Mouse (Mus musculus): Measurements from ENCODE around the gene Iqgap1.

The Iqgap1 gene

DNA sequence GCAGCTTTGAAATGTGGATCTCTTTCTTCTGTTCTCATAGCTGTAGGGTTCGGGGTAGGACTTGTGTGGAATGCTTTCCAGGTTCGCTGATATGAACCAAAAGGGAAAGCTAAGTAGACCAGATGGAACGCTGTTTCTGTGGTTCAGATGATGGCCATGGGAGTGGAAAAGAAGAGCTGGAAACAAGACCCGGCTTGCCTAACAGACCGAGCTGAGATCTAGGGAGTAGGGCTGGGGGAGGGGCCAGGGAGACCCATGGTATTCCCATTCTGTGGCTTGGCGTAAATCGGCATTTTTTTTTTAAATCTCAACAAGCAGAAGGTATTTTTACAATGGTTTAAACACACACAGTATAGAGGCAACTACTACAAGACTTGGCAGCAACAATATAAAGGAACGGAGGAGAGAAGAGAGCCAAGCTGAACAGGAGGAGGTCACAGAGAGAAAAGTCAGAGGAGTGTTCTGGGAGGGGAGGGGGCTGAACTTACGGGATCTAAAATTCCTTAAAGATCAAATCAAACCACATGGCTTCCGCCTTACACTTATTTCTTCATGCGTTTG lies at the start of gene Iqgap1:
Iqgap1 (minus strand) TSS at position 132 of the 561 bp plus-strand sequence.
- no peak for DNase-seq

DNA sequence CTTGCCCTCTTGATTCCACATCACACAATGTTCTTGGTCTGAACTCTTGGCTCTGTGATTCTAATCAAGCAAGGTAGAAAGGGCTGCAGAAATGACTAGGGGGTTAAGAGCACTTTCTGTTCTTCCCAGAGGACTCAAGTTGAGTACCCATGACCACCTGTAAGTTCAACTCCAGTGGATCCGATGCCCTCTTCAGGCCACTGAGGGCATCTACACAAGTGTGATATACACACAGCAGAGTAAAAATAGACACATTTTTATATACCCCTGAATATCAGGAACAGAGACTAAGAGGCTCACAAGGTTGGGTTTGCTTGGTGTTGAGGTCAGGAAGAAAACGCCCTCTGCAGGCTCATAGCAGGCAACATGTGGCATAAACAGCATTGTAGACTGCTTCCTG lies 47.9 kb upstream of the Iqgap1 start:
- no peak for DNase-seq

DNA sequence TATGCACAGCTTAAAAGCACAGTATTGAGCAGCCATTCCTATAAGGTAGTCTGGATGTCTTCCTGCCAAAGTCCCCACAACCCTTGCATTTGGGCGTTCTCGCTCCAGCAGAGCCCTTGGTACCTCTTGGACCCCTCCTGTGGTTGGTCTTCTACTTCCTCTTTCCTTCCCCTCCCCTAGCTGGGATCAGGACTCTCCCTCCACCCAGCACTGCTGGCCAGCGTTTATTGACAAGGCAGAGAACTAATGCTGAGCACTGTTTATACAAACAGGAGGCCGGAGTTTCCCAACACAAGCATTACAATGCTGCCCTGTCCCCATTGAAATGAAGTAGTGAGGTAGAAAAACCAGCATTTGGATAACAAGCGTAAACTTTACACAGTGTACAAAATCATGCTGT lies 47.3 kb upstream of the Iqgap1 start:
- no peak for DNase-seq

DNA sequence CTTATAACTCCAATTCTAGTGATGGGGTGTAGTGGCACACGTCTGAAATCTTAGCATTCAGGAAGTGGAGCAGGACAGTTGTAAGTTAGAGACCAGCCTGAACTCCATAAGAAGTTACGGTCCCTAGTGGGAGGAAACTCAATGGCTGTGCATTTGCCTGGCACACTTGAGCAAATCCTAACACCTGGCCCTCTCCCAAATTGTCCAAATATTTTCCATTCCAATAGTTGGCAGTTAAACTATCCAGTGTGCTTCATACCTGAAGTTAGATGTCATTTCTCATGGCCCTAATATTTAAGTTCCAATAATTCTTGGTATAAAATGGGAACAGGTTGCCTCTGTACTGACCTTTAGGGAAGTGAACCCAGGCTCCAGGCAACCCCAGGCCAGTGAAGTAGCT lies 42.9 kb upstream of the Iqgap1 start:
- no peak for DNase-seq

DNA sequence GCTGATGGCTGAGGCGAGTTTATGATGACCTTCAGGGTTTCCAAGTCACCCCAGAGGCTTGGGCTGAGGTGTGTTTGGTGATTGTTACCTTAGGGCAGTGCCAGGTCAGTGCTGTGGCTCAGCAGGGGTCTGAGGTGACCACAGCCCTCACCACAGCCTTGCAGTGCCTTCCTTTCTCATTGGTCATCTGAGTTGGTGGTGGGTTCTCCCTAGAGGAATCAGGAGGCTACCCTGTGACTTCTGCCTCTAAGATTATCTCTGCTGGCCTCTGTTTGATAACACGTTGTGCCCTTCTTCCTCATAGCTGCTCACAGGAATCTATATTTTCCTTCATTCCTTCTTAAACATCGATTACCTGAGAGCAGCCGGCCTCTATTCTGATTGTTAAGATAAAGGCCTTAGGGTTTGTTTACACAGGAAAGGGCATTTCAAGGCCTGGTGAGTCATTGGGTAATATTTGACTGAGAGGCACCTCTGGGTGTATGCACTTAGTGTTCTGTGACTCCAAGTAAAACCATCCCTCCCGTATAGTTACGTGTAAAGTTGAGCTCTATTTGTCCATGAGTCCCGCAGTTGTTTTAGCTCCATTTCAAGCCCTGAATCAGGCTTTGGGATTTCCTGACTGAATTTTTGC lies 40.9 kb upstream of the Iqgap1 start:
- DNase-seq, result no peak

DNA sequence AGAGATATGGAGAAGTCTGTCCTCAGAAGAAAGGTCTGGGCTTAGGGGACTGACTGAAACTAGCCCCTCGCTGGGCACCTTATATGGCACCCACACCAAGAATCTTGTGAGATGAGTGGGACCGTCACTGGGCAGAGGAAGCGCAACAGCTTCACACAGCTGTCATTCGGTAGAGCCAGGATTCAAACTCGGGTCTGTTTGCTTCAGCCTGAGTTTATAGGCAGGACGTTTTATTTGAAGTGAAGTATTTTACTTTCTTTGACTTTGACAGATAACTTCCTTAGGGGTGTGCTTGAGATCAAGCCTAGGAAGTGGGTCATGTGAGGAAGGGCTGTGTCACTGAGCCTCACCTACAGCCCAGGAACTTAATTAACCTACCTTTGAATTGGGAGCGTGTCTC lies 39.7 kb upstream of the Iqgap1 start:
- DNase-seq, result no peak

DNA sequence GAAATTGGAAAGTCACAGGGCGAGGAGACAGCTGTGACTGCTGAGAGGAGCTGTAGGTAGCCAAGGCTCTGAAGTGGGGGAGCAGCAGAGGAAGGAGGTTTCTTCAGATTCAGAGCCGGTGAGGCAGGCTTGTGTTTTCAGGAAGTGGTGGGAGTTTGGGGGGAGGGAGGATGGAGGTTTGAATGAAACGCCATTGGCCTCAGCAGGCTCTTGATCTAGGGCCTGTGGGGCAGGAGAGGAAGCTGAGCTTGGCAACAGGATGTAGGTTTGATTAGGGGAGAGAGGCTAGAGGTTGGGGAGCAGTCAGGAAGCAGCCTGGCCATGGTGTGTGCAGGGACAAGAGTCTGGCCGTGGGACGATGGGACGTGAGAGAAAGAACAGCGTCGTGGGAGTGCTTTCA lies 39.1 kb upstream of the Iqgap1 start:
- no peak for DNase-seq

DNA sequence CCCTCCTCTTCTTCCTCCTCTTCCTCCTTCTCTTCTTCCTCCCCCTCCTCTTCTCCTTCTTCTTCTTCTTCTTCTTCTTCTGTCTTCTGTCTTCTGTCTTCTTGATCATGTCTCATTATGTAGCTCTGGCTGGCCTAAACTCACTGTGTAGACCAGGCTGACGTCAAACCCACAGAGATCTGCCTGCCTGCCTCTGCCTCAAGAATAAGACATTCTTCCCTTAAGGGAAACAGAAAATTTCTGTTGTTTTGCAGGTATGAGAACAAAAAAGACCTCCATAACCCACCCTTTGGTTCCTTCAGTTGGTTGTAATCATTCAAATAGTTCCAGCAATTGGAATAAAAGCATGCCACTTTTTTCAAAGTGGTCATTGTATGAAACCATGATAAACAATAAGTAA lies 38.4 kb upstream of the Iqgap1 start:
- DNase-seq, result no peak

DNA sequence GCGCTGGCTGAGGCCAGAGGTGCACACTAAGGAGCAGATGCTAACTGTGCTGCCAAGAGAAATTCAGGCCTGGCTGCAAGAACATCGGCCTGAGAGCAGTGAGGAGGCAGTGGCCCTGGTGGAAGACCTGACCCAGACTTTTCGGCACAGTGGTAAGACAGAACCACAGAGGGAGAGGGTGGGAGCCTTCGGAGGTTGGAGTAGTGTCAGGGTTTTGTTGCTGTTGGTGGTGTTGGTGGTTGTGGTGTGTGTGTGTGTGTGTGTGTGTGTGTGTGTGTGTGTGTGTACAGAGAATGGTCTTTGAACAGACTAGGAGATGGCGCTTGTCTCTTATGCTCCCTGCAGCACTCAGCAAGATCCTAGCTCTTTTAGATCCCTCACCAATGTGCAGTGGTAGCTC lies 37.7 kb upstream of the Iqgap1 start:
- DNase-seq, result no peak

DNA sequence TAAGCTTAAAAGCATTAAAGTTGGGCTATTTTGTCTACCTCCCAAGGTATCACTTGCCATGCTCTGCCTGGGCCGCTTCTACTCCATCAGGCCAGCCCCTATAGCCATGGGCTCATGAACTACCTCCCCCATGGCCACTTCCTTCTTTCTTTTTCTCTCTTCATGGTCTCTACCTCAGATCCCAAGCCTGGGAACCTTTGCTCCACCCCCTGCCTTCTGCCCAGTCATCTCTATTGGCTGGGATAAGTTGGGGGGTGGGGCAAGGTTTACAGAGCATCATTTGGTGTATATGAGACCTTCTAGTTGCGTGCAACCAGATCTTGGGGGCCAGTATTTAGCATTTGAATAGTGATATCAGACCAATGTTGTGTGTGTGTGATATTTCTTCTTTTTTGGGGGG lies 36.7 kb upstream of the Iqgap1 start:
- no peak for DNase-seq

DNA sequence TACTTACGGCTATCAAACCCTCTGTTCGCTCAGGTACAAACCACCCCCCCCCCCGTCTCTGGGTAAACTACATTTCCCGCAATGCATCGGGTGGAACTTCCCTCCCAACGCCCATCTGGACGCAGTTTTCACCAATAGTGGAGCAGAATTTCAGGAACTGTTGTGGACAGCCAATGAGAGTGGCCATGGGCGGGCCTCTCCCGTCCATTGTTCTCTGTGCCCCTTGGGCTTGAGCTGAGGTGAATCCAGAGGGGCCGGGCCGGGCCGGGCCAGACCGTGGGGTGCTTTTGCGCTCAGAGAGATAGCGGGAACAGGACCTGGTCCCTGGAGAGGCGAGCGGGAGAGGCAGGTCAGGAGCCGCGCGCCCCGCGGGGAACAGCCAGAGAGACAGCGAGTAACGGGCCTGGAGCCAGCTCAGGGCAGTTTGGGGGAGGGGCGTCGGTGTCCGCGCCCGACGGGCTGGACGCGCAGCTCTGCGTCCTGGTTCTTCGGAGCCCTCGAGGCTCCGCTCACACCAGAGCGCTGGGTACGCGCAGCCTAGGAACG lies 35.0 kb upstream of the Iqgap1 start, which contains the start of gene Zscan2:
Zscan2 (plus strand) TSS at position 192 of the 546 bp plus-strand sequence.
- peak; percentile 89 for DNase-seq

DNA sequence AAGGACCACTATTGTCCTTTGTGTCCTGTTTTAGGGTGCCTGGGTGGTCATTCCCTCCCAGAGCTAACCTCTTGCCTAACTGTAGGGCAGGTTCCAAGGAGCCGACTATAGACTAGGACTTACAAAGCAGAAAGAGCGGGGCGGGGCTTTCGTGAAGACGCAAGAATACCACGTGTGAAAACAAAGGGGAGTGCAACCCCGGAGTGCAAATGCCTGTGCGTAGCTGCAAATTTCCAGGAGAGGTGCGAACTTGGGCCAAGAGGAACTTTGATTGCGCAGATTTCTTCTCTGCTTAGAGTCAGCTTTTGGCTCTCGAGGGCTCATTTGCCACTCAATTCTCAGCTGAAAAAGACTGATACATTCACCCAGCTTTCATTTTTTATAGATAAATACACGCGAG lies 34.5 kb upstream of the Iqgap1 start:
- DNase-seq, result no peak

DNA sequence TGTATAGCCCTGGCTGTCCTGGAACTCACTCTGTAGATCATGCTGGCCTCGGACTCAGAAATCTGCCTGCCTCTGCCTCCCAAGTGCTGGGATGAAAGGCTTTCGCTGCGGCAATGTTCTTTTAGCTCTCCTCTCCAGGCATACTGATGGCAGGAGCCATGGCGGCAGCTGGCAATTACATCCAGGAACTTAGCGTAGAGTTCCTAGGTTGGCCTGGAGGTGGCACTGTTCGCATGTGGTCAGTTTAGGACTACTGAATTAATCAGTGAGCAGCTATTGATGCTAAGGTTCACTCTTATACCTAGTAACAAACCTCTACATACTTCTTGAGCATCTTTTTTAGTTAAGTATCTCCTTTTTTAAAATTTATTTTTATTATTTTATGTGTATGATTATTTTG lies 31.4 kb upstream of the Iqgap1 start:
- peak; percentile 63 for DNase-seq

DNA sequence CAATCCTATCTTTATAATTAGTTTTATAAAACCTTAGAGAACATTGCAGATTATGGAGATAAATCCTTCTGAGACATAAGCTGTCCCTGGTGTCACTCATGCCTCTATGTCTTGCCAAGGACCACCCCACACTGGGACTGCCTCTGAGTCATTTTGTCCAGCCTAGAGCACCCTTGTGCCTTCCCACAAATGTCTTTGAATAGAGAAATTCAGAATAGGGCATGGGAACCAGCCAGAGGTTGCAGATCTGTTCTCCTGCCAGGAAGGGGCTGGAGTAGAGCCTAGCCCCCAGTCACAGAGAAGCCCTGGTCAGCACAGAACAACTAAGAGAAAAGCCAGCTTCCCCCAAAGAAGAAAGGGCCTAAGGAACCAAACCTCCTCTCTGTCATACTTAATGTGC lies 29.5 kb upstream of the Iqgap1 start:
- DNase-seq, result no peak

DNA sequence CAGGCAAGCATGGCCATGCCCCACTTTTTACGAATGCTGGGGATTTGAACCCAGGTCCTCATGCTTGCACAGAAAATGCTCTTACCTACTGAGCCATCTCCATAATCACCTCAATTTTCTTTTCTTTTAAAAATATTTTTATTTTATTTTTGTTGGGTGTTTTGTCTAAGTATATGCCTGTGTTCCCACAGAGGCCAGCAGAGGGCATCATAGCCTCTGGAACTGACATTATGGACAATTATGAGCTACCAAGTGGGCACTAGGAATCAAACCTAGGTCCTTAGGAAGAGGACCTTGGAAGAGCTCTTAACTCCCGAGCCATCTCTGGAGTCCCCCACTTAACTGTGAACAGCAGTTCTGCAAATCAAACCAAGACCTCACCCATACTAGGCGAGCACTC lies 27.4 kb upstream of the Iqgap1 start:
- DNase-seq, result no peak

DNA sequence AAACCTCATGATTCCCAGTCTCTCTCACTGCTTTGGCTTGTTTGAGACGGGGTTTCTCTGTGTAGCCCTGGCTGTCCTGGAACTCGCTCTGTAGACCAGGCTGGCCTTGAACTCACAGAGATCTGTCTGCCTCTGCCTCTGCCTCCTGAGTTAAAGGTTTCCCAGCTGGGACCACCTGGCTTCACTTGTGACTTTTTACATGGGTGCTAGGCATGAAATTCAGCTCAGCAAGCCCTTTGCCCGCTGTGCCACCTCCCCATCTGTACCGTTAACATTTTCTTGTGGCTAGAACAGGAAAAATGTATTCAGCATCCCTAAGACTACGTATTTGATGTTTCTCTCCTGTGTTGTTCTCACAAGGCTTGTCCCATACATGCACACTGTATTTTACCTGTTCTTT lies 24.7 kb upstream of the Iqgap1 start:
- DNase-seq, result no peak

DNA sequence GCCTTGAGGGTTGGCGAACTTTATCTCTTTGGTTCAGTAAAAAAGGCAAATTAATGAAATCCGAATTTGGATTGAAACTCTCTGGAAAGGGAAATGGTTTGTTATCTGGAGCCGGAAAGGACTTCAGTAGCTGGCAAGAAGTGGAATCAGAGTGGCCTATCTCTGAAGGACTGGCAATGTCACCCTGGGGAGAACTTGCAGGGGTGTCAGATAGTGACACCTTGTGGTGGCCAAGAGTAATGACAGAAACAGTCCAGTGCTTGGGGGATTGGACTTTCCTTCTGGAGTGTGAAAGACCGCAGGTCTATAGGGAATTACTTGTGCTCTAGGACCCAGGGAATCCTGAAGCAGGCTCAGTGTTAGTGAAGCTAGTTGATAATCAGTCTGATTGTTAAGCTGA lies 23.9 kb upstream of the Iqgap1 start:
- peak; percentile 35 for DNase-seq

DNA sequence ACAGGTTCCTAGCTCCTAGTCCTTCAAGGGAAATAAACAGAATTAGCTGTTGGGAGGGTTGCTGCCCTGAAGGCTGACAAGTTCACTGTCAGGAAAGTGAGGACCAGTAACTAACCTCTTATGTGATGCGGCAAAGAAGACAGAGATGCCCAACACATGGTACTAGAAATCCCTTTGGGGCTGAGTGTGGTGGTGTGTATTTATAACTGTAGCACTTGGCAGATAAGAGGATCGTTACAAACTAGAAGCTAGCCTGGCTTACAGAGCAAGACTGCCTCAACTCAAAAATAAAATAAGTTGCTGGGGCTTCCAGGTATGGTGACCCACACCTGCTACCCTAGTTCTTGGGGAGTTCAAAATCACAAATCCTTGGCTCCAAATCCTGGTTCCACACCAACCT lies 23.5 kb upstream of the Iqgap1 start:
- no peak for DNase-seq

DNA sequence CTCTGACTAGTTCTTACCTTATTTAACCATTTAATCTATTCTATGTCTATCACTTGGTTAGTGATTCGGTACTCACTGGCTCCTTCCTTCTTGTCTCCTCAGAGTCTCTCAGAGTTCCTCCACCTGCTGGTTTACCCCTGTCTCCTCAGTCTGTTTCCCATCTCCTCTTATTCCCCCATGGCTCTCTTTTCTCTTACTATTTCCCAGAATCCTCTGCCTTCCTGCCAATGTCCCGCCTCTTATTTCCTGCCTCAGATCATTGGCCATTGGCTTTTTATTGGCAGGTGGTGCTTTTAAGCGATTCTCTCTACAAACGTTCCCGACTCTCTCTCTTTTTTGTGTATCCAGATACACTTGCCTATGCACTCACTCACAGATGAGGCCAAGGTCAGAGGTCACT lies 20.9 kb upstream of the Iqgap1 start:
- no peak for DNase-seq

DNA sequence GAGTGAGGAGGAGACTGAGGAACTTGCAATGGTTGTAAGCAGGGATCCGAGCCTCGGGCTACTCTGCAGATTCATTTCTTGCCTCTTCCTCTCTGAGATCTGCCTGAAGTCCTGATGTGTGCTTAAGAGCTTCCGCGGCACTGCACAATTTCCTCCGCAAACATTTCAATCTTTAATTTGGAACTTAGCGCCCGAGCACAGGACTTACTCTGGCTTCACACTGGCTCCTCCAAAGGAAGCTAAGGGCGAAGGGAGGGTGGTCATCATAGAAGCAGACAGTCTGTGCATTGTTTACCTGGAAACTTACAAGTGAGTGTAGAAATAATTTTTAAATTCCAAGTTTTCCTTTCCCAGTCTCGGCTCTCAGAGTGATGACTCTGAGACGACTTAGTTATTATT lies 20.5 kb upstream of the Iqgap1 start:
- DNase-seq, result no peak

DNA sequence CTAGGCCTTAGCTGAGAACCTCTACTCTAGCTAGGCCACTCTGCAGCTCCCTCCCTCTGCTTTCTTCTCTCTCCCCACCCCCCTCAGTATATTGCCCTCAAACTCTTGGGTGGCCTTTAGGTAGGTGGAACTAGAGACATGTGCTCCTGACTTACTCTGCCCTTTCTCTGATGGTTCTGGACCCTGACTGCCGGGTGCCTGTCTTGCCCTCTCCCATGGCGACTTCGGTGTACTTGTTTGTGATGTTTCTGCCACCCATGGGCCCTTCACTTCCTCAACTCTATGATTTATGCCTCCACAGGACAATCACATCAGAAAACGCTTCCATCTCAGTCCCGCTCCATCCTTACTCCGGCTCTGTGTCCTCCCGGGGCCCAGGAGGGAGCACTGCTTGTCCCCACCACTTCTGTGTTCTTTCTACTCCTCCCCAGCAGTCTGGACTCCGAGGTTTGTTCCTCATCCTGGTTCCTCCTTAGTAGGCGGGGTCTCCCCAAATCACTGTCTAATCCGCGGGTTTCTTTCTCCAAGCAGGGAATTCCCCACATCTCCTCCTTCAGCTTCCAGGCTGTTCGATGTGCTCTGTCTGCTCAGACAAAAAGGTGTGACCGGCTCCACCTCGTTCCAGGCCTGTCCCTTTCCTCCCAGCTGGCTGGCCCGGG lies 20.0 kb upstream of the Iqgap1 start:
- DNase-seq, result no peak

DNA sequence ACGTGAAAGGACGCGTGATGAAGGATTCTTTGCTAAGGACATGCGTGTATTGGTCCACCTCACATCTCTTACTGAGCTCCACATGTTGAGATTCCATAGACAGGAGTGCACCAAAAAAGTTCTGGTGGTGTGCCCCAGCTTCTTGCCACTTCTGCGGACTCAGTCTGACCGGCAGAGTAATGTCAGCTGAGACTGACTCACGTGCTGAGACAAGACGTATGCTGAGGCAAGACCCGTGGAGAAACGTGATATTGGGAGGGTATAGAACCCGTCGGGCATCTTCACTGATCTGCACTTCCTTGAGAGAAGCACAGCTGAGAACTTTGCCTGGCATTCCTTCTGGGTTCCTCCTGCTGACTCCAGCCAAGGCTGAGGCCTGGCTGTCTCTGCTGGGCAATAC lies 18.9 kb upstream of the Iqgap1 start:
- no peak for DNase-seq

DNA sequence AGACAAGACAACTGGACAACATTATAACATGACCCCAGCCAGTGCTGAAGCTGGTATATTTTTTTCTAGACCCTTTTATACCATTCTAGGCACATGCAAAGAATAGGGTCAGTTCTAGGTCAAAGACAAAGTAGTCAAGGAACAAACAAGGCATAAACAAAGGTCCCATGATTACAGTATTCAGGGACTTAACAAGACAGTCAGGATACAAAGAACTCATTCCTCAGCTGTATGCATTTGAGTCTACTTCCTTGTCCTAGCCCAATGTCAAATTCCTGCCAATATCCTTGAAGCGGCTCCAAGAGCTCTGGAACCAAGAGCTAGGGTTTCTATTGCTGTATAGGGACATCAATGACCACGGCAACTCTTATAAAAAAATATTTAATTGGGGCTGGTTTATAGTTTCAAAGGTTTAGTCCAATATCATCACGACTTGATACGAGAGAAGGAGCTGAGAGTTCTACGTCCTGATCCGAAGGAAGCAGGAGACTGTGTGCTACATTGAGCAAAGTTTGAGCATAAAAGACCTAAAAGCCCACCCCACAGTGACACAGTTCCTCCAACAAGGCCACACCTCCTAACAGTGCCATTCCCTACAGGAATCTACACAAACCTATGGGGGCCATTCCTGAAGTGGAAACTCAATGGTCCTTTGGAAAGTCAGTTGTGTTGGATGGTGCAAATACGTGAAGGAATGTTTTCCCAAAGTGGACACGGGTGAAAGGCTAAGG lies 18.3 kb upstream of the Iqgap1 start:
- no peak for DNase-seq

DNA sequence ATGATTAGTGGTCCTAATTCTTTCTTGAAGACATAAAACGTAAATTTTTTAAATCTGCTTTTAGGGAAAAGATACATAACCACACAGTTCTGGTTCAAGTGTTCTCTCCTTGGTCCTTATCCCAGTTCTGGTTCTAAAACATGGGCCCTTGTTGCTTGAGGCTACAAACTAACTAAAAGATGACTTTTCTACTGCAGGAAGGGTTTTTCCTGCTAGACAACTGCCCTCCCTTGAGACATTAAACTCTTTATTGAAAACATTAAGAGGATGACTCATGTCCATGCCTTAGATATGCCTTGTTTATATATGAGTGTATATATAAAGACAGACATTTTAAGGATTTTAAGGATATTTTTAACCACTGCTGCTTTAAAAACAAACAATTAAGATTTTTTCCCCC lies 17.4 kb upstream of the Iqgap1 start:
- DNase-seq, result no peak

Data from right cerebral cortex, postnatal 25 days (tissue).